Mouse (Mus musculus) CD8-positive naive resting alpha-beta T cell, adult 2 months (primary cell): ENCODE data around the gene Sdr42e1.

Source experiments
- DNase-seq, 2 experiments: peaks; one replicate each; pipeline ENCODE4 v3.0.0; 2022; ENCODE audit warnings: low read depth in 2 of 2, low spot score in 2 of 2

Sdr42e1 gene

GRCm38 (mm10) chr8:117667349-117668124 lies 6.0 kb downstream of the Sdr42e1 start:
- DNase-seq = no peak

- no peak for DNase-seq
Measured at GRCm38 (mm10) chr8:117660358-117661031, 13.0 kb downstream of the Sdr42e1 start.

GRCm38 (mm10) chr8:117658990-117659389 lies 14.5 kb downstream of the Sdr42e1 start:
- DNase-seq = no peak

GRCm38 (mm10) chr8:117652318-117652717 lies 21.2 kb downstream of the Sdr42e1 start:
- no peak for DNase-seq

GRCm38 (mm10) chr8:117646440-117646839 lies 27.0 kb downstream of the Sdr42e1 start:
- no peak for DNase-seq

- DNase-seq = no peak
Measured at GRCm38 (mm10) chr8:117646020-117646419, 27.5 kb downstream of the Sdr42e1 start.

- no peak for DNase-seq
Measured at GRCm38 (mm10) chr8:117645486-117645885, 28.0 kb downstream of the Sdr42e1 start.

- DNase-seq = no peak
Measured at GRCm38 (mm10) chr8:117639631-117640030, 33.9 kb downstream of the Sdr42e1 start.

- no peak for DNase-seq
Measured at GRCm38 (mm10) chr8:117637462-117637861, 36.0 kb downstream of the Sdr42e1 start.

- DNase-seq = no peak
Measured at GRCm38 (mm10) chr8:117634406-117634805, 39.1 kb downstream of the Sdr42e1 start.

- no peak for DNase-seq
Measured at GRCm38 (mm10) chr8:117632532-117632931, 41.0 kb downstream of the Sdr42e1 start.

- no peak for DNase-seq
Measured at GRCm38 (mm10) chr8:117627096-117627495, 46.4 kb downstream of the Sdr42e1 start.

GRCm38 (mm10) chr8:117626040-117626838 lies 47.2 kb downstream of the Sdr42e1 start:
- no peak for DNase-seq

GRCm38 (mm10) chr8:117612861-117613260 lies 60.6 kb downstream of the Sdr42e1 start:
- DNase-seq = no peak
